Mouse (Mus musculus) ES-CJ7 (cell line): ENCODE measurements at regions not wholly inside any gene's neighbourhood (a gene's known extent, or its start where the extent isn't known, plus 50 kb on each side); places are given as distances from the start of the nearest gene placed in this dataset.

Experiments
- DNase-seq: peaks from one replicate; pipeline ENCODE4 v3.0.0; 2011; ENCODE audit warnings: low read depth, low spot score

GRCm38 (mm10) chr16:77461459-77461858 is 140.4 kb downstream of the Gm11146 start:
- DNase-seq: no peak

DNA sequence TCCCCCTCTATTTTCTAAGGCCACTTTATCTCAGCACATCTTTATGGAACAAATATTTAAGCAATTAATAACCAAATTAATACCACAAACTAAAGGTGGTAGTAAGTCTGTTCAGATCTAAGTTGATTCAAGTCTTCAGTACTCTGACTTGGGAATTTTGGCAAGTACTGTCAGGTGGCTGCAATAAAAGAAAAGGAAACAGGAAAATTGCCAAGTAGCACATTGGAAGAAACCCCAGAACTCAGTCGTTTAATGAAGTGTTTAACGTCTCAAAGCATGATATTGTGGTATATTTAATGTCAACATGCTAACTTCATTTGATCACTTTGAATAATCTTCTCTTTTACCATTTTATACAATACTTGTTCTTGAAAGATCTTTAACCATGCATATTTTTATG is 142.2 kb downstream of the Gm11146 start:
- DNase-seq: no peak

GRCm38 (mm10) chr16:77444647-77445046 is 157.2 kb downstream of the Gm11146 start:
- no peak for DNase-seq

DNA sequence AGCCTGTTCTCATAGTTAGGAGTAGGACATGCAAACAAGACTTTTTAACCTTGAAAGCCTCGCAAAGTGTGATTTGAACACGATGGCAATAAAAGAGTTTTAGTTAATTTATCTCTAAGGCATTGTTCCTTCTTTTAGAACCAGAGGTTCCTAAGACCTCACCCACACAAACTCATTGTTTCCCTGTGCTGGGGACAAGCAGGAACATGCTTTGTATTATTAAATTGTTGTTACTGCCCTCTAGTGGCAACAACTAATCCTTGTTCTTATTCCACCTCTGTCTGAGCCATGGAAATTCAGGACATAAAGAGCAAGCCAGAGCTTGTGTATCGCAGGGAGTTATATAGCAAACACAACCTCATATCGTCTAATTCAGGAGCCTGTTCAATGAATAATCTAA is 157.9 kb downstream of the Gm11146 start:
- peak; percentile 71 for DNase-seq

- no peak for DNase-seq
These were observed 158.6 kb downstream of the Gm11146 start for GRCm38 (mm10) chr16:77443318-77443717.

DNA sequence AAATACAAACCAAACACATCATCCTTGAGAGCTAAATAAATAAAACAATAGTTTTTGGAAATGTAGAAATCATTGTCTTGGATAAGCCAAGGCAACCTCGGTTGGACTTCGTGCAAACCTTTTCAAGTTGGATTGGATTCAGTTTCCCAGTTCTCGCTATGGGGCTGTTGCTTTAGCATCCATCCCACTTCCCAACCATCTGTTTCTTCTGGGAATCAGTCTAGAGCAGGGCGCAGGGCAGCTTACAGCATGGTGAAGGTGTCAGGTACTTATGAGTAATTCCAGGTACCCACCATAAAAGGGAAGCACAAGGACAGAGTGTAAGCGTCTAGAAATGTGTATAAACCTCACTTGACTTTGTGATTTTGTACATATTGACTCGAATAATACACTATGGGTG is 159.0 kb downstream of the Gm11146 start:
- DNase-seq: no peak

- DNase-seq: no peak
These were observed 170.5 kb downstream of the Gm11146 start for GRCm38 (mm10) chr16:77431345-77431744.

DNA sequence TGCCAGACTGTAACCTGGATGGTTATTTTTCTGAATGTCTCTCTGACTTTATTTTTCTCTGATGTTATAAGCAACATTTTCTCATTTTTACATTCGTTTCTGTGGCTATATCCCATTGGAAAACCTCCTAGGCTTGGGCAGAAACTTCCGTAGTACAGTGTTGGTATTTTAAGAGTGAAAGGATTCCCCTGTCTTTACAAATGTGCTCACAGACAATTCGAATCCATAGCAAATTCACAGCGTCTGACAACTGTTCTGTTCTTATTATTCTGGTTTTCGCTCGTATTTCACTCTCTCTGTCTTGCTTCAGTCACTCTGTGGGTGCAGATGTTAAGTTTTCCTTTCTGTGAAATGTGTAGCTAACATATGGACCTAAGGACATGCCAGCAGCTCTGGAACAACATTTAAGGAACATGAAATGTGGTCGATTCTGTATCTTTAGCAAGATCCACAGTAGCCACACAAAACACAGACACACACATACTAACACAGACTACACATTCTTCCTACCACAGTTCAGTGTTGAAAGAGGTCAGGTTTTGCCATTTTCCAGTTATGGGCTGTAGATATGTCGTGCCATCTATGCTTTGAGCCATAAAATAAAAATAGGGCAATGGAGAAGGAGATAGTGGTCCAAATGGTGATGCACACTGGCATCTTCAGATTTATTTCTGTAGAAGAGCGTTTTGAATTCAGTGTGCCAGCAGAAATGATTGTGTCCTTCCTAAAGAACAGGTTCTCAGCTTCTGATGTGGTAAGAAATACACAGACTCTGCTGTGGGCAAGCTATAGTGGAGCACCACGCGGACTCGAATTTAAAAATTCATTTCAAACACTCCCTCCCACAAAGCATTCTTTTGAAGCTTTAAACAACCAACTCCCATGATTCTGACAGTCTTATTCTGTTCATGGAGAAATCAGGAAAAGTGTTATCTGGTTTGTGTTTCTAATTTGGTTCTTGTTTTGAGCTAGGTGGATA is 179.2 kb downstream of the Gm11146 start:
- no peak for DNase-seq

DNA sequence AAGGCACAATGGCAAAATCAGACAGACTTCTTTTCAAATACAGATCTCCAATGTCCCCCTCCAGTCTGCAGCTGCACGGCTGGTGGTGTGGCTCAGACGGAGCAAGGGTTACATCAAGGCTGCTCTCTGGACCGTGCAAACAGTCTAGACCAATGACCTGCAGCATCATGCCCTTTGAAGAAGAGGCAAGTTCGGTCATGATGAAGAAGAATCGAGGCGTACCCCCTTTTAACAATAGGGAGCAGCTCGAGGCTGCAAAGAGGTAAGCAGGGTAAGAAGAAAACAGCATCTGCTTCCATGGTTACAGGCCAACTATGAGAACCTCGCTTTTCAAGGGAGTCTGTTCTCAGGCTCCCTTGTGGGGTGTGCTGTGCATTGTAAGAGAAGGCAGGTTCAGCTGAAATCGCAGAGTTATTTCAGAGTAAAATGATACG is 180.3 kb downstream of the Gm11146 start:
- no peak for DNase-seq

DNA sequence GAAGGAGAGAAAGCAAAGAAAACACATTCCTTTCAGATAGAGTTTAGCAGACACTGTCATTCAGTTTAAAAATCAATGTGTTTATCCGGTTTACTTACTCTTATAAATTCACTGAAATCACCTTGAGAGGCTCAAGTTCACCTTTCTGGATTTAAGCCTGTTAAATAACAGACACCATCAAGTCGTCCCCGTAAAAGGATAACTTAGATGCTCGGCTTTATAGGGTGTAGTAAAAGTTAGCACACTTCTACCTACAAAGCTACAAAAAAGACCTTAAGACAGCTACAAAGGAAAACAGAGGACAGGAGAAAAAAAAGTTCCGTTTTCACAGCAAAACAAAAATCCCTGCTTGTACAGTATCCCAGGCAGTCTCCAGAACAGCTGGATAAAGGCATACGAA is 180.9 kb downstream of the Gm11146 start:
- no peak for DNase-seq

- DNase-seq: no peak
These were observed 181.6 kb downstream of the Gm11146 start for GRCm38 (mm10) chr16:77420136-77420860.

GRCm38 (mm10) chr16:77419116-77419735 is 182.7 kb downstream of the Gm11146 start:
- DNase-seq: no peak

- DNase-seq: no peak
These were observed 183.4 kb downstream of the Gm11146 start for GRCm38 (mm10) chr16:77418486-77418885.

DNA sequence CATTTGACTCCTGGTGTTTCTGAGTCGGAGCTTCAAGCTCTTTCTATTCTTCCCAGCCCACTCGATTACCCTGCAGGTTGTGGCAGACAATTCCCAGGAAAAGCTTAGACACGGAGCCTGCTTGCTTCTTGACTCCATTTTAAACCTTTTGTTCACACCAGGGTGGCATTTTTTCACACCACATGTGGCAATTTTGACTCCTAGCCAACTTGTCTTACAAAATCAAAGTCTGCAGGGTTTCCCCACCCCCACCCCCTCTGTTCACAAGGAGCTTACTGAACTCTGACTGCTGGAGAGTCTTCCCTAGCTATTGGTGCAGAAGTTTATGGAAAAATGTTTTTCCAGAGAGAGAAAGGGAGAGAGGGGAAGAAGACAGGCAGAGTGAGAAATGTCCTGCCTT is 184.1 kb downstream of the Gm11146 start:
- no peak for DNase-seq

GRCm38 (mm10) chr16:77414562-77414961 is 187.3 kb downstream of the Gm11146 start:
- DNase-seq: no peak

DNA sequence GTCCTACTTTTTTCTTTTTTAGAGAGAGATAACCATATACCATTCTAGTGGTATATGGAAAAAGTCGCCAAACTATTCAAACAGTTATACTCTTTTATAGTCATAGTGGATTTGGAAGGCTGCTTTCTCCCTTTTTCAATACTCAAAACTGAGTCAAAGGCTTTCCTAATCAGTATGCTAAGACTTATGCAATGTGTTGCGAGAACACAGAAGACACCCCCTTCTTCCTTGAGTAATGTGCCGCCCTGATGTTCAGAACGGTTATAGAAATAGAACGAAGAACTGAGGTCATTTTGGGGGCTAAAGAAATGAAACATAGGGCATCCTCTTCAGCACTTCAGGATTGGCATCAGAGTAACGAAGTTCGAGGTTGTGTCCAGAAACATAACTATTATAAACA is 192.7 kb downstream of the Gm11146 start:
- DNase-seq: no peak

DNA sequence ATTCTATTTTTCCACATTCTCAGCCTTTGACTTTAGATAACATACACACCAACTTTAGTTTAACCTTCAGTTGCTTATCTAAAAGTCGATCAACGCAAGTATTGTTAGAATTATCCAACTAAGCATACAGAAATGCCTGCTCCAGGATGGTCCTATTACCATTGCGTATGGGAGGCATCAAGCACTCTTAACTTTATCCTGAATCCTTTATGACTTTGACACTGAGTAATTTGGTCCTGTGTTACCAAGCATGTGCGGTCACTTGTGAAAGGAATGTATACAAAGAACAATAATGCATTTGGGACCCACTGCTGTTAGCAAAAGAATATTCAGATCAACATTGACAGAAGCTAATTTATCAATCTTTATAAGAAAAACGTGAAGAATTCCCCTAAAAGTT is 194.9 kb downstream of the Gm11146 start:
- no peak for DNase-seq

- no peak for DNase-seq
These were observed 196.0 kb downstream of the Gm11146 start for GRCm38 (mm10) chr16:77405859-77406258.

- no peak for DNase-seq
These were observed 196.6 kb downstream of the Gm11146 start for GRCm38 (mm10) chr16:77405181-77405818.

DNA sequence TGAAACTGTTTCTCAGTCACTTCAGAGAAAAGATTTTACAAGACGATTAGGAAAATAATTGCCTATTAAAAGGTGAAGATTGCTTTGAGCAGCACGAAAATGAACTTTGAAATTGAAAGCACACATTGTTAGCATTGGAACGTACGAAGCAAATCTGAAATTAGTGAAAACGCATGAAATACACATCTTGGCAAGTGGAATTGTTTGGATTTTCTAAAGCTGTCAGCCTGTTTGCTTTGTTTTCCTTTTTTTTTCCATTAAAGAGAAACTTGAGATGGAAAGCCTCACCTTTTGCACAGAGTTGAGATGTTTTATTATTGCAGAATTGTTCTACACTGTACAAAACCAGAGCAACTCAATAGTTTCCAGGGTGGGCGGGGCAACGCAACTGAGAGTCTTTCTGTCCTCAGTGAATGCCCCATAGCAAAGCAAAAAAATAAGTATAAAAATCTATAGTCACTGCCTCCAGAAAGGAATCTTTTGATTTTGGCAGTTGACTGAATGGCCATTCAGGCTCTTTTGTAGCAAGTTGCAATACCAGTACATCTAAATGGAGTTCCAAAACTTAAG is 199.1 kb downstream of the Gm11146 start:
- DNase-seq: no peak

DNA sequence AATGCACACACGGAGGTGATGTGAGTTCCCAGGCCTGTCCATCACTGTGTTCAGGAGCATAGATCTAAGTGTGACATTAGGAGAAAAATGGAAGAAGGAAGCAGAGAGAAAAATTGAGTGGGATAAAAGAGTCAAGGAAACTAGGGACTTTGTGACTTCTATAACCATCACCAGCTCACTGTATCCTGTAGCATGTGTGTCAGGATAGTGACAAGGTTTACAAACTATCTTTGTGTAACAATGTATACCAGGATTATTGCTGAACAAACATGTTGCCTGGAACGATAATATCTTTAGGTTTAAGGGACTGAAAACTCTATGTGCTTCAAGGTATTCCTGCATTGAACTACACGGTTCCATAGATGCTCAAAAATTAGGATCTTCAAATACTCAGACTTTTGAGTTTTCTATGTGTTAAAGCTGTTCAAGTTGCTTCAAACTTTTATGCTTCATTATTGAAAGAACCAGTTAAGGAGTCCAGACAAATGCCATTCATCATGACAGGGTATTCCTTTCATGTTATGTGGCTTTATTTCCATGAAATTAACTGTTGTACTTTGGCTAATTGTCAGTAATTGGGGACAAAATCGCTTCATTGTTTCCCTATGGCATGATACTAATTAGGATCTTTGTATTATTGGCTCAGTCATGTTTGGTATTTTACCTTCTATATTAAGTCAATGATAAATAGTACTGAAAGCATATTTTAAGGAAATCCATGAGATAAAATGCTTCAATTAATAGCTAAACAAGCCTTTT is 200.5 kb downstream of the Gm11146 start:
- no peak for DNase-seq
